Mouse (Mus musculus): ENCODE measurements around the gene Rnf208. TPM values are rescaled to one million over a fixed set of nuclear protein-coding genes. Genes with fewer than 3 reads are reported as not detected.
A peak's percentile ranks its signal among the peaks of the same experiment; 100 is the strongest.

Gene Rnf208
- polyA plus RNA-seq, 1 experiment from 2014 or later, result 176 TPM

DNA sequence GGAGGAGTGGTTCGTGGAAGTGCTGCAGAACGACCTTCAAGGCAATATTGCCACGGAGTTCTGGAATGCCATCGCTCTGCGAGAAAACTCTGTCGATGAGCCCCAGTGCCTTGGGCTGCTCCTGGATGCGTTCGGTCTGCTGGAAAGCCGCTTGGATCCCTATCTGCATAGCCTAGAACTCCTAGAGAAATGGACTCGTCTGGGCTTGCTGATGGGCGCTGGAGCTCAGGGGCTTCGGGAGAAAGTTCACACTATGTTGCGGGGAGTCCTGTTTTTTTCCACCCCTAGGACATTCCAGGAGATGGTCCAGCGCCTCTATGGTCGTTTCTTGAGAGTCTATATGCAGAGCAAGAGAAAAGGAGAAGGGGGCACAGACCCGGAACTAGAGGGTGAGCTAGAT is 31.0 kb downstream of the Rnf208 start:
- Histone ChIP-seq H3K27ac (ENCODE audit: low read length) (peak overlapping the region; percentile 73), H3K4me3 (ENCODE audit: low read depth, low read length) (peak overlapping the region; percentile 89), H3K27me3 (ENCODE audit: control insufficient read depth, insufficient read depth, low read depth, low read length) (no peaks in the 10 kb centered on the region), H3K9me3 (replicated peaks; ENCODE audit: control insufficient read depth, low read length, poor library complexity, severe bottlenecking) (no peaks in the 10 kb centered on the region), H3K4me2 (ENCODE audit: low read length) (peak overlapping the region; percentile 99), H3K36me3 (ENCODE audit: control insufficient read depth, insufficient read depth, low read length) (peaks cover 28% of the 10 kb centered on the region), H3K4me1 (ENCODE audit: control insufficient read depth, insufficient read depth, low read length) (peaks cover 28% of the 10 kb centered on the region), H3K9ac (ENCODE audit: low read depth, low read length) (peak overlapping the region; percentile 94)
- 42% methylated on average over 16 of the region's 16 CpGs for WGBS
- ATAC-seq, result no peak

DNA sequence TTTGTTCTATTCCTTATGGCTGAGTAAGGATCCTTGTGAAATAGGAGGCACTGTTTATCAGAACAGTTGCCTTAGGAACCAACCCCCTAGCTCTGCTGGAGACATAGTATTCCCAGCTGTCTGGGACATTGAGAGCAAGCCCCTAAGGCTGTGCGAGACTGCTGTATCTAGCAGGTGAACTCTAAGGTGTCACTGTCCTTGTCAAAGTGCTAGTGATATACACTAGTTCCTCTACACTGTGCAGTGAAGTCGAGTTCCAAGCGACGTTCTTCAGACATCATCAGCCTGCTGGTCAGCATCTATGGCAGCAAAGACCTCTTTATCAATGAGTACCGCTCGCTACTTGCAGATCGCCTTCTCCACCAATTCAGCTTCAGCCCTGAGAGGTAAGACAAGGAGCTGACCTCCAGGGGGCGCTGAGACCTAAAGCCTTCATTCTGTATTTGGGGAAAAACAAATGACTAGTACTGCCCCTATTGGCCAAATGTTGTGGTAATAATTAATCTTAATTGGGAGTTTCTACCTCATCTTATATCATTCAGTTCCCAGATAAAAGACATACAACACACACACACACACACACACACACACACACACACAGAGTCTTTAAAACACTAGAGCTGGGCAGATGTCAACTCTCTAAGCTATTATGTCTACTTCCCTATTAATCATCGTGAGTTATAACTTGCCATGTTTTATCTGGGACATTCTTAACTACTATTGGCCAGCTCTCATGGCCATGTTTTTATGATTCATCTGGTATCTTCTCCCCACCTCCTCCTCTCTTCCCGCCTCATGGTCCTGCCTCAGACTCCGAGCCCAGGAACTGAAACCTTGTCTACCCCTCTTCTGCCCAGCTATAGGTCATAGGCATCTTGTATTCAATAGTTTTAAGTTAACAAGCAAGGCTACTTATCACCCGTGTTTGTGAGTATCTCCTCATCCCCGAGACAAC is 37.1 kb downstream of the Rnf208 start:
- ATAC-seq, result peak; percentile 51
- no peaks in the 10 kb centered on the region for H3K9me3 ChIP-seq (replicated peaks; ENCODE audit: control insufficient read depth, low read length, poor library complexity, severe bottlenecking)
- H3K27ac ChIP-seq (ENCODE audit: low read length), result no peak overlapping the region
- WGBS, result 62% methylated on average over 13 of the region's 13 CpGs
- H3K4me1 ChIP-seq (ENCODE audit: control insufficient read depth, insufficient read depth, low read length), result 0 out of 2 replicates have a peak, but pooled peaks cover 2% of the 10 kb centered on the region
- peaks cover 48% of the 10 kb centered on the region for H3K36me3 ChIP-seq (ENCODE audit: control insufficient read depth, insufficient read depth, low read length)
- H3K27me3 ChIP-seq (ENCODE audit: control insufficient read depth, insufficient read depth, low read depth, low read length), result no peaks in the 10 kb centered on the region
- no peak overlapping the region for H3K9ac ChIP-seq (ENCODE audit: low read depth, low read length)
- H3K4me2 ChIP-seq (ENCODE audit: low read length), result no peak overlapping the region
- H3K4me3 ChIP-seq (ENCODE audit: low read depth, low read length), result no peak overlapping the region

DNA sequence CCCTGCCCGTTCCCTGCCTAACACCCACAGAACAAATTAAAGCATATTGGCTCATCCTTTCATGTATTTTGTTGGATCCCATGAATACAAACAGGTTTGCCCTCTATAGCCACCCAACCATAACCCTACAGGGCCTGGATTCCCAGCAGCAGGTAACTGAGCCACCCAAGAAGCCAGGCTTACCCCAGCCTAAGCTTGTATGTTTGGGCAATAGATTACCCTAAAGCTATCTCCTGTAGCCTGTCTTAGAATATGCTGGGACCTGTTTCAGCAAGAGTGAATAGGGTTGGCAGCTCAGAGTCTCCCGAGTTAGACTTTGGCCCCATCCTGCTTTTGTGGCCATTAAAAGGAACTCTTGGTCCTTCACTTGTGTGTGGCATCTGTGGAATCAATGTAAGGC is 43.5 kb downstream of the Rnf208 start:
- H3K36me3 ChIP-seq (ENCODE audit: control insufficient read depth, insufficient read depth, low read length), result peaks cover 27% of the 10 kb centered on the region
- no peak overlapping the region for H3K4me2 ChIP-seq (ENCODE audit: low read length)
- no peak overlapping the region for H3K9ac ChIP-seq (ENCODE audit: low read depth, low read length)
- H3K4me3 ChIP-seq (ENCODE audit: low read depth, low read length), result no peak overlapping the region
- no peaks in the 10 kb centered on the region for H3K9me3 ChIP-seq (replicated peaks; ENCODE audit: control insufficient read depth, low read length, poor library complexity, severe bottlenecking)
- 92% methylated on average over 2 of the region's 2 CpGs for WGBS
- H3K27me3 ChIP-seq (ENCODE audit: control insufficient read depth, insufficient read depth, low read depth, low read length), result peaks cover 19% of the 10 kb centered on the region
- H3K27ac ChIP-seq (ENCODE audit: low read length), result no peak overlapping the region
- peaks cover 8% of the 10 kb centered on the region for H3K4me1 ChIP-seq (ENCODE audit: control insufficient read depth, insufficient read depth, low read length)
- no peak for ATAC-seq

DNA sequence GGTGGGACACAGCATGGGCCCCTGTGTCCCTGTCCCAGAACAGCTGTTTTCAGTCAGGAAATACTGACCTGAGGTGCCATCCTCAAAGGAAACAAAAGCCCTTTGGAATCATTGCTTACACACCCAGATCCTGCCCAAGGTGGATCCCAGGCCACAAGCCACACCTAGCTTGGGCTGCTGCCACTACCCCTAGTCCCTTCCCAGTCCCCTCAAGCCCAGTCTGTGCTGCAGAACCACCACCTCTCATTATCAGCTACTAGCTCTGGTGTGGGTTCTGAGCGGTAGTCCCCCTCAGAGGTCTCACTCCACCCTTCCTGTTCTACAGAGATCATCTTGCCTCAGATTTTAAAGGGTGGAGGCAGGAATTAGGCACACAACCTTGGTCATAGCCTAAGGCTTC is 44.3 kb downstream of the Rnf208 start:
- peaks cover 22% of the 10 kb centered on the region for H3K36me3 ChIP-seq (ENCODE audit: control insufficient read depth, insufficient read depth, low read length)
- H3K9ac ChIP-seq (ENCODE audit: low read depth, low read length), result no peak overlapping the region
- H3K9me3 ChIP-seq (replicated peaks; ENCODE audit: control insufficient read depth, low read length, poor library complexity, severe bottlenecking), result no peaks in the 10 kb centered on the region
- H3K27ac ChIP-seq (ENCODE audit: low read length), result no peak overlapping the region
- ATAC-seq, result no peak
- H3K27me3 ChIP-seq (ENCODE audit: control insufficient read depth, insufficient read depth, low read depth, low read length), result peaks cover 26% of the 10 kb centered on the region
- H3K4me2 ChIP-seq (ENCODE audit: low read length), result no peak overlapping the region
- H3K4me3 ChIP-seq (ENCODE audit: low read depth, low read length), result no peak overlapping the region
- WGBS, result 87% methylated on average over 1 of the region's 1 CpGs
- peaks cover 14% of the 10 kb centered on the region for H3K4me1 ChIP-seq (ENCODE audit: control insufficient read depth, insufficient read depth, low read length)

DNA sequence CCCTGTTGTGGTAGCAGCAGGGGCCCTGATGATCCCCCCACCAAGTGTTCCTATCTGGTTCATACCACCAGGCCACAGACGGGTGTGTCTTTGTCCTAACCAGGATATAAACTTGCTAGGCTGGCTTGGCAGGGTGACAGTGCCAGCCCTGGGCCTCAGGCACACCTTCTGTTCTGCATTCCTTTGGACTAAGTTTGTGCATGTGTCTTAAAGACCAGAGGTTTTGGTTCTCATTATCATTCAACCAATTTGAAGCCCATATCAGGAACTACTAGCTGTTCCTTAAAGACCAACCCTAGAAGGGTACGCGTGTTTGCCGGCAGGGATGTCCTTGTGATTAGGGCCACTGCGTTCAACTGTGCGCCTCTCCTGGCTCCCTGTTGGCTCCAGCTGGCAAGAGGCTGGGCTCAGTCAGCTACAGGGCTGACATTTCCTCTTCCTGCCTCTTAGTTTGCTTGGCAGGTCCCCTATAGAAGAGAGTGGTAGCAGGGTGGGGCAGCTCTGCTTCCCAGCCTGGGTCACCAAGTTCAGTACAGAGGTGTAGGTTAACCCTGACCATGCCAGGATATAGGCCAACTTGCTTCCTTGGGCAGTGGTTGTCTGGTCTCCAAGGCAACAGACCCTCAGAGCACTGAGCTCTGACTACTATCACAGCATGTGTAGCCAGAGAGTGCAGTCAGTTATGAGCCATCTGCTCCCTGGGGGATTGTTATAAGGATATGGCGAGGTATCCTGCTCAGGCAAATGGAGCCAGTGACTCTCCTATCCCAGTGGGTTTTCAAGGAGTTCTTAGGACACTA is 45.0 kb downstream of the Rnf208 start:
- Histone ChIP-seq H3K4me1 (ENCODE audit: control insufficient read depth, insufficient read depth, low read length) (peaks cover 18% of the 10 kb centered on the region), H3K4me2 (ENCODE audit: low read length) (no peak overlapping the region), H3K27ac (ENCODE audit: low read length) (no peak overlapping the region), H3K9ac (ENCODE audit: low read depth, low read length) (no peak overlapping the region), H3K4me3 (ENCODE audit: low read depth, low read length) (no peak overlapping the region), H3K9me3 (replicated peaks; ENCODE audit: control insufficient read depth, low read length, poor library complexity, severe bottlenecking) (no peaks in the 10 kb centered on the region), H3K27me3 (ENCODE audit: control insufficient read depth, insufficient read depth, low read depth, low read length) (peaks cover 33% of the 10 kb centered on the region), H3K36me3 (ENCODE audit: control insufficient read depth, insufficient read depth, low read length) (peaks cover 22% of the 10 kb centered on the region)
- ATAC-seq, result no peak
- WGBS, result 59% methylated on average over 7 of the region's 7 CpGs

DNA sequence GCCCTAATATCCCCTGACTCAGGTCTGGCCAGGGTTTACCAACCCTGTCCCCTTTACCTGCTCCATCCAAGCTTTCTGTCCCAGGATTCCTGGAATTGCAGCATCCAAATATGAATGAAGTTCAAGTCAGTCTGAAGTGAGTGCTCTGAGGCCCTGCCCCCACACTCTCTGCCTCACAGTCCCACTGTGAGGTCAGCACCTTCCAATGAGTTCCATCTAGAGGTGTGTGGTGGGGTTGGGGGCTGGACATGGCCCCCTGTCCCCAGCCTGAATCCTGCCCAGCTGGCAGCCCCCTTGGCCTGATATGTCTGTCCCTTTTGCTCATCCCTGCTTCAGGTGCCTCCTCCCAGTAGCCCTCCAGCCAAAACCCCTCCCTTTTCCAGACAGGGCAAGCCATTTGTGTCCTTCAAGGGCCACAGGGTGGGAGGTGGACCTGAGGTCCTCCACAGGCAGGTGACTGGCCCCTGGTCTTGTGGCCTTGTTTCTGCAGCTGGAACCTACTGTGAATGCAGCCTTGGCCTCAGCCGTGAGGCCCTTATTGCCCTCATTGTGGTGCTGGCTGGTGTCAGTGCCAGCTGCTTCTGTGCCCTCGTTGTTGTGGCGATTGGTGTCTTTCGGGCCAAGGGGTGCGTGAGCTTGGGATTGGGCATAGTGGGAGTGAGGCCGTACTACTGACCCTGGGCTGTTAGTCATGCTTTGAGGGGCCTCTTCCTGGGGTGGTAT is 46.0 kb downstream of the Rnf208 start, which contains the start of gene Tmem210:
TSS of gene Tmem210 (plus strand) at position 219 of the 723 bp plus-strand sequence.
- peaks cover 43% of the 10 kb centered on the region for H3K27me3 ChIP-seq (ENCODE audit: control insufficient read depth, insufficient read depth, low read depth, low read length)
- ATAC-seq, result no peak
- no peak within 1 kb of the TSS for H3K27ac ChIP-seq (ENCODE audit: low read length)
- H3K9me3 ChIP-seq (replicated peaks; ENCODE audit: control insufficient read depth, low read length, poor library complexity, severe bottlenecking), result no peaks in the 10 kb centered on the region
- no peak within 1 kb of the TSS for H3K4me3 ChIP-seq (ENCODE audit: low read depth, low read length)
- no peak within 1 kb of the TSS for H3K9ac ChIP-seq (ENCODE audit: low read depth, low read length)
- no peak within 1 kb of the TSS for H3K4me2 ChIP-seq (ENCODE audit: low read length)
- H3K36me3 ChIP-seq (ENCODE audit: control insufficient read depth, insufficient read depth, low read length), result peaks cover 19% of the 10 kb centered on the region
- WGBS, result 81% methylated on average over 6 of the region's 6 CpGs
- H3K4me1 ChIP-seq (ENCODE audit: control insufficient read depth, insufficient read depth, low read length), result peaks cover 23% of the 10 kb centered on the region

DNA sequence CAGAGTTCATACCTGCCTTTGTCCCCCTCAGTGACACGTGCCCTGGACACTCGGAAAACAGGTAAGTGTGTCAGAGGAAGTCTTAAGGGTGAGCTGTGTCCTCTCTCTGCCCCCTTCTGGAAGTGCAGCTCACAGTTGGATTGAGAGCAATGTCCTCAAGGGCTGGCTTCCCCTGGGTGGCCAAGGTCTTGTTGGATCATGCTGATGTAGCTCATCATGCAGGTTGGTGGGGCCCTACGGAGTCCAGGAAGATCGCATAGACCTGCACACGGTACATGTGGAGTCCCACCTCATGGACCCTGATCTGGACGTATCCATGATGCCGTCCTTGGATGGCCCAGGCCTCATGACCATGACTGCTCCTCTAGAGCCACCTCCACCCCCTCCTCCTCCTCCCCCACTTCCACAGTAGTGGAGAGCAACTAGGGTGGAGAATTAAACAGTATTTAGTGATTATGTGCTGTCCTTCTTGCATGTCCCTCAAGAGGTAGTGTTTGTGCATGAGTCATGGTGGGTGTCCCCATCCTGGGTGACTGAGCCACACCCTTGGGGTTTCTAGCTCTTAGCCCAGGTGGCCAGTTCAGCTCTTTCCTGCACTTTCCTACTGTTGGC is 46.8 kb downstream of the Rnf208 start:
- H3K9ac ChIP-seq (ENCODE audit: low read depth, low read length), result no peak overlapping the region
- H3K36me3 ChIP-seq (ENCODE audit: control insufficient read depth, insufficient read depth, low read length), result peaks cover 19% of the 10 kb centered on the region
- no peak overlapping the region for H3K27ac ChIP-seq (ENCODE audit: low read length)
- H3K9me3 ChIP-seq (replicated peaks; ENCODE audit: control insufficient read depth, low read length, poor library complexity, severe bottlenecking), result no peaks in the 10 kb centered on the region
- no peak overlapping the region for H3K4me3 ChIP-seq (ENCODE audit: low read depth, low read length)
- 86% methylated on average over 7 of the region's 7 CpGs for WGBS
- no peak overlapping the region for H3K4me2 ChIP-seq (ENCODE audit: low read length)
- peaks cover 23% of the 10 kb centered on the region for H3K4me1 ChIP-seq (ENCODE audit: control insufficient read depth, insufficient read depth, low read length)
- H3K27me3 ChIP-seq (ENCODE audit: control insufficient read depth, insufficient read depth, low read depth, low read length), result peaks cover 50% of the 10 kb centered on the region
- no peak for ATAC-seq

DNA sequence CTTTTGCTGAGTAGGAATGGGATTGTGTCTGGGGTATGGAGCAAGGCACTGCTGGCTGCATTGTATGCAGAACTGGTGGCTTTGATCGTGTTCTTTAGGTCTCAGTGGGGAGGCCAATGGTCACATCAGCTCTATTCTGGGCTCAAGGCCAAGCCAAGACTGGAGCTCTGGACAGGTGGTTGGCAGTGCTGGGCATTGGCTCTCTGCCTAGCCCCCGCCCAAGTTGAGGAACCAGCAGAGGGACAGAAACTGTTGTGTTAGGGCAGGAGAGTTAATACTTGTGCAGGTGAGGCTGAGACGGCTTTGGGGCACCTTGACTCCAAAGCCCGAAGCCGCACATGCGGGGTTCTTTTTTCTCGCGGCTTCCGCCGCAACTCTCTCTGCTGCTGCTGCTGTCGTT is 47.6 kb downstream of the Rnf208 start, which contains the start of gene Lrrc26:
TSS of gene Lrrc26 (plus strand) at position 265 of the 400 bp plus-strand sequence.
- Histone ChIP-seq H3K4me3 (ENCODE audit: low read depth, low read length) (peak within 1 kb of the TSS; percentile 5), H3K9me3 (replicated peaks; ENCODE audit: control insufficient read depth, low read length, poor library complexity, severe bottlenecking) (no peaks in the 10 kb centered on the region), H3K27ac (ENCODE audit: low read length) (no peak within 1 kb of the TSS), H3K9ac (ENCODE audit: low read depth, low read length) (peak within 1 kb of the TSS; percentile 42; the same call in 1 of the 2 replicates), H3K27me3 (ENCODE audit: control insufficient read depth, insufficient read depth, low read depth, low read length) (peaks cover 58% of the 10 kb centered on the region), H3K36me3 (ENCODE audit: control insufficient read depth, insufficient read depth, low read length) (peaks cover 19% of the 10 kb centered on the region), H3K4me1 (ENCODE audit: control insufficient read depth, insufficient read depth, low read length) (peaks cover 23% of the 10 kb centered on the region), H3K4me2 (ENCODE audit: low read length) (peak within 1 kb of the TSS; percentile 35)
- WGBS, result 6% methylated on average over 11 of the region's 11 CpGs
- no peak for ATAC-seq

Measured in midbrain, embryonic 16.5 days (tissue).